Mouse (Mus musculus) kidney, postnatal 0 days (tissue): ENCODE results near the gene Trib3. TPM values are rescaled to one million over a fixed set of nuclear protein-coding genes. Genes with fewer than 3 reads are reported as not detected.

Source experiments
- ATAC-seq: fragments of 200-750 bp; cut with Nextera tagmentation; replicated peaks from 2 replicates; pipeline ENCODE4 v1.8.0; 2017; ENCODE audit warnings: low read depth, moderate number of reproducible peaks, moderate TSS enrichment, moderate library complexity; ENCODE audit not compliant: low FRiP score
- DNase-seq: peaks from one replicate; pipeline ENCODE4 v3.0.0-alpha.2; 2016; ENCODE audit warnings: low spot score
- H3K27ac ChIP-seq: fragments of 300-500 bp; sonication (generic); 2 replicates; pipeline ENCODE4 v1.5.1; 2014; ENCODE audit warnings: mild to moderate bottlenecking
- H3K27me3 ChIP-seq: fragments of 300-500 bp; sonication (generic); 2 replicates; pipeline ENCODE4 v1.6.1; 2014; ENCODE audit warnings: low read length, mixed read lengths; ENCODE audit not compliant: insufficient read depth
- H3K36me3 ChIP-seq: fragments of 300-500 bp; sonication (generic); 2 replicates; pipeline ENCODE4 v1.6.1; 2014; ENCODE audit warnings: low read length, mixed read lengths; ENCODE audit not compliant: insufficient read depth
- H3K4me1 ChIP-seq: fragments of 300-500 bp; sonication (generic); replicated peaks from 2 replicates; pipeline ENCODE4 v1.6.1; 2014; ENCODE audit warnings: antibody characterized with exemption, low read length, mixed read lengths; ENCODE audit not compliant: insufficient read depth
- H3K4me2 ChIP-seq: fragments of 300-500 bp; sonication (generic); 2 replicates; pipeline ENCODE4 v1.6.1; 2014; ENCODE audit warnings: mild to moderate bottlenecking, low read length, moderate library complexity, mixed read lengths
- H3K4me3 ChIP-seq: fragments of 300-500 bp; sonication (generic); replicated peaks from 2 replicates; pipeline ENCODE4 v1.5.1; 2014; ENCODE audit warnings: low read depth, low read length
- H3K9ac ChIP-seq: fragments of 300-500 bp; sonication (generic); 2 replicates; pipeline ENCODE4 v1.6.1; 2014; ENCODE audit warnings: low read depth, low read length
- H3K9me3 ChIP-seq: fragments of 300-500 bp; sonication (generic); replicated peaks from 2 replicates; pipeline ENCODE4 v1.6.1; 2016; ENCODE audit warnings: low read length, inconsistent platforms, mixed read lengths
- CTCF ChIP-seq: IDR thresholded peaks from 2 replicates; pipeline ENCODE4 v1.5.1; 2016; ENCODE audit warnings: antibody characterized with exemption, low read depth, mild to moderate bottlenecking, moderate library complexity
- WGBS: fragments of 180-500 bp; shearing (Covaris S2); extraction: QIAGEN DNeasy Blood & Tissue Kit; methylation state at CpG from one replicate; pipeline ENCODE4 v1.1.7; 2014; 5-methylcytosine and 5-hydroxymethylcytosine counted together
- polyA plus RNA-seq: library from polyadenylated mRNA; unstranded; fragments of >200 nt; fragmentation: Nextera tagmentation; extraction: Ambion mirVana; gene quantifications from 2 replicates; pipeline ENCODE4 v1.2.1, GENCODE M21; 2015

The Trib3 gene
- polyA plus RNA-seq: 0.79 and 1.1 TPM in 2 replicates

DNA sequence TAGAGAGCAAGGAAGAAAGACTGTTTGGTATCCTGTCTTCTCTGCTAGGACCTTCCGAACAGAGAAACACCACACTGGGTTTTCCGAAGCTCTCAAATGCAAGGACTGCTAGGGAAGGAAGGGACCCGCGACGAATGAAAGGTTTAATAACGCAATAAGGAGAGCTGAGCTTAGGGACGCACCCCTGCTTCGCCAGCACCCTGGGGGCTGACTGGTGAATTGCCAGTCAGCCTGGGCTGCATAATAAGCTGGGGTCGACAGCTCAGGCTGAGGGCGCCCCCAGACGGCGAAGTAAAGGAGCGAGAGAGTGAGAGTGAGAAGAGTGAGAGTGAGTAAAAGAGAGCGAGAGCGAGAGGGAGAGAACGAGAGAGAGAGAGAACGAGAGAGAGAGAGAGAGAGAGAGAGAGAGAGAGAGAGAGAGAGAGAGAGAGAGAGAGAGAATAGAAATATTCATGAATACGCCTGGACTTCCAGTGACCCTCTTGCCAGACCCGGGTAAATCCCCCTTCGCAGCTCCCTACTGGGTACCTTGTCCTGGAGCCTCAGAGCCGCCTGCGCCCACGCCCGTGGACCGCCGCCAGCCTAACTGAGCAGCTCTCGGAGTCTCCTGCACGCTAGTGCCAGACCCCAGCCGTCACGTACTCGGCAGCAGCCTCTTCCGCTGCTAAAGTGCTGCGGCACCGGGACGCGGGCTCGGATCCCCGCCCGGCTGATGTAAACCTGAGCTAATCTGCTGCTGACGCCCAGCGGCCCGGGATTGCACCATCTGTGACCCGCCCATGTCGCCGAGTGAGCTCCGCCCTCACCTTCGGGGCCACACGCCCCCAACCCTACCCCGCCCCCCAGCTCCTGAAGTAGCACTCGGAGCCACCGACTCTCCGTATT lies at the start of gene Trib3:
Gene Trib3 (minus strand): TSS at position 704 of the 885 bp plus-strand sequence.
- Histone ChIP-seq H3K9me3 (no peaks in the 10 kb centered on the region), H3K27me3 (no peaks in the 10 kb centered on the region), H3K27ac (no peak within 1 kb of the TSS), H3K4me1 (no peaks in the 10 kb centered on the region), H3K4me2 (peak within 1 kb of the TSS; percentile 89), H3K36me3 (no peaks in the 10 kb centered on the region), H3K4me3 (peak within 1 kb of the TSS; percentile 35), H3K9ac (peak within 1 kb of the TSS; percentile 54; the same call in 1 of the 2 replicates)
- DNase-seq (peak; percentile 86), ATAC-seq (peak; percentile 86)
- TF ChIP-seq CTCF: peak; percentile 74
- WGBS: under 1% methylated on average over 52 of the region's 52 CpGs

DNA sequence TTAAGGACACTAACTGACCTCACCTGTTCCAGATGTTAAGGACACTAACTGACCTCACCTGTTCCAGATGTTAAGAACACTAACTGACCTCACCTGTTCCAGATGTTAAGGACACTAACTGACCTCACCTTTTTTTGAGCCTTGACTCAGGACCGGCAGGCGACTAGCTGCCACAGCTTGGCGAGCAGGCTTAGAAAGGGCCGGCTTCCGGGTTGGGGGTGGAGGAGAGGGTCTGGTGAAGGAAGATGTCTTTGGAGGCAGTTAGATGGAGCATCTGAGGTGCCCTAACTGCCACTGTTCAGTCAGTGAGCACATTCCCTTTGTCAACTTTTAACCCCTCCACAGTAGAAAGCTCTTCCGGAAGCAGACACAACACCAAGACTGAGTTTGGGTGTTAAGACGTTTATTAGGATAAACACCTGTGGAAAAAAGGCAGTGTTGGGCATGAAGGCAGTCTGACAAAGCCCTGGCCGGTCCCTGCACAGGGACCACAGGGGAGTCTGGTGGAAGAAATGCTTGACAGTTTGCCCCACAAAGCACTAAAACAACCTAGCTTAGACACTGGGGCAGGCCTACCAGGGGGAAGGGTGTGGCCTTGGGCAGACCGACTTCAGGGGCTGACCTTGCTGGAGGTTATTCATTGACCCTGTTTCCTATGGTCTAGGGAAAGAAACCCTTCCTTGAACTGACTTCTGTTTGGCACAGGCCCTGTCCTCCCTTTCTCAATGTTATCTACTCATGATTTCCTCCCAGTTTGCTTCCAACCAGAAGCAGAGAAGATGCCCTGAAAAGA lies 49.6 kb upstream of the Trib3 start:
- H3K9ac ChIP-seq: no peak overlapping the region
- 0 out of 2 replicates have a peak overlapping the region, but pooled peaks have one; percentile 37 for H3K27ac ChIP-seq
- TF ChIP-seq CTCF: no peak
- WGBS: 43% methylated on average over 9 of the region's 9 CpGs
- ATAC-seq (no peak), DNase-seq (no peak)
- H3K27me3 ChIP-seq: no peaks in the 10 kb centered on the region
- H3K4me1 ChIP-seq: peaks cover 15% of the 10 kb centered on the region; the same call in 1 of the 2 replicates
- H3K4me3 ChIP-seq: no peak overlapping the region
- no peaks in the 10 kb centered on the region for H3K36me3 ChIP-seq
- peak overlapping the region; percentile 95; the same call in 1 of the 2 replicates for H3K4me2 ChIP-seq
- H3K9me3 ChIP-seq: no peaks in the 10 kb centered on the region

DNA sequence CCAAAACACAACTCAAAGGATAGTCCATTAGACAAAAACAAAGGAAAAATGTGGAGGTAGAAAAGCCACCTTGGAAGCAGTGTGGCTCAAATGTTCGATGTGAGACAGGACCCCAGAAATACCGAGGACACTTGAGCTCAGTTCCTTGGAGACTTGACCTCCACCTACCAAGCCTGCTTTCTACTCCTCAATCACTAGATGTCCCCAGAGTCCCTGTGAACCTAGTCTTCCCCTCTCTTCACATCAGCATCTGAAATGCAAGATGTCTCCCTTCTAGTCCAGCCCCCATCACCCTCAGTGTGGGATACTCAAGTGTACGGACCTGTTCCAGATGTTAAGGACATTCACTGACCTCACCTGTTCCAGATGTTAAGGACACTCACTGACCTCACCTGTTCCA lies 49.0 kb upstream of the Trib3 start:
- peaks cover 15% of the 10 kb centered on the region; the same call in 1 of the 2 replicates for H3K4me1 ChIP-seq
- H3K4me3 ChIP-seq: no peak overlapping the region
- H3K36me3 ChIP-seq: no peaks in the 10 kb centered on the region
- H3K27me3 ChIP-seq: no peaks in the 10 kb centered on the region
- no peak overlapping the region for H3K4me2 ChIP-seq
- ATAC-seq: no peak
- no peak overlapping the region for H3K9ac ChIP-seq
- WGBS: 14% methylated on average over 3 of the region's 3 CpGs
- peak; percentile 83 for TF ChIP-seq CTCF
- no peaks in the 10 kb centered on the region for H3K9me3 ChIP-seq
- peak; percentile 94 for DNase-seq
- H3K27ac ChIP-seq: no peak overlapping the region

DNA sequence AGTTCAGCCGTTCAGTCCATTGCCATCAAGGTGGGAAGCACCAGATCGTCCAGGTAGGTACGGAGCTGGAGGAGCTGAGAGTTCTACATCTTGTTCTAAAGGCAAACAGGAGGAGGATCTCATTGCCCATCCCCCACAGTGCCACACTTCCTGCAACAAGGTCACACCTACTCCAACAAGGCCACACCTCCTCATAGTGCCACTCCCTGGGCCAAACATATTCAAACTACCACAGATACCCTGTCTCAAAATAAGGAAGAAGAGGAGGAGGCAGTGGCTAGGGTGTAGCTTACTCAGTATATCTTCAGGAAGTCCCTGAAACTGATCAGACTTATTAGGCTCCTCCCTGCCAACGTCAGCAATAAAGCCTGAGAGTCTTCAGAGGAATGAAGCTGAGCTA lies 40.4 kb upstream of the Trib3 start:
- Histone ChIP-seq H3K9ac (no peak overlapping the region), H3K36me3 (no peaks in the 10 kb centered on the region), H3K27ac (no peak overlapping the region), H3K4me2 (no peak overlapping the region), H3K4me1 (no peaks in the 10 kb centered on the region), H3K27me3 (no peaks in the 10 kb centered on the region), H3K9me3 (no peaks in the 10 kb centered on the region), H3K4me3 (no peak overlapping the region)
- ATAC-seq: no peak
- no peak for TF ChIP-seq CTCF
- DNase-seq: no peak
- WGBS: 91% methylated on average over 4 of the region's 4 CpGs

DNA sequence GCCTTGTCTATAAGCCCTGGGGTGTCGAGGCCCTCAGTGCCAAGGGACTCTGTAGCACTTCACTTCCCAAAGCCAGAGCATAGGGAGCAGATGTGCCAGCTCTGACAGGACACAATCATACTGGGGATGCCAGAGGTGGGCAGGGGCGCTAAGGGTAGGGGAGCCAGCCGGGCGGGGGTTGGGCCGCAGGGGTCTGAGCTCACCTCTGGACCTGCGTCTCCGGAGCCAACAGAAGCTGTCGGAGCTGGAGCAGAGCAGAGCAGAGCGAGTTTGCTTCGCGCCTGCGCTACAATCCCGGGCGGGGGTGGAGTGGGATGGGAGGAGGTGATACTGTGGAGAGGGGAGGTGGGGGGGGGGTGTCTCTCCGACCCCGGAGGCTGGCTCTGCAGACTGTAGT lies 32.5 kb upstream of the Trib3 start, which contains the start of gene Nrsn2:
Gene Nrsn2 (minus strand): TSS at position 294 of the 397 bp plus-strand sequence.
- Histone ChIP-seq H3K36me3 (no peaks in the 10 kb centered on the region), H3K9me3 (no peaks in the 10 kb centered on the region), H3K4me3 (no peak within 1 kb of the TSS), H3K4me1 (no peaks in the 10 kb centered on the region), H3K4me2 (0 out of 2 replicates have a peak within 1 kb of the TSS, but pooled peaks have one; percentile 13), H3K27me3 (peaks cover 6% of the 10 kb centered on the region; the same call in 1 of the 2 replicates), H3K9ac (no peak within 1 kb of the TSS), H3K27ac (no peak within 1 kb of the TSS)
- no peak for TF ChIP-seq CTCF
- 4% methylated on average over 16 of the region's 16 CpGs for WGBS
- DNase-seq: no peak
- ATAC-seq: peak; percentile 37
